Mouse (Mus musculus): ENCODE measurements around the gene Wfikkn1.

Wfikkn1 gene

DNA sequence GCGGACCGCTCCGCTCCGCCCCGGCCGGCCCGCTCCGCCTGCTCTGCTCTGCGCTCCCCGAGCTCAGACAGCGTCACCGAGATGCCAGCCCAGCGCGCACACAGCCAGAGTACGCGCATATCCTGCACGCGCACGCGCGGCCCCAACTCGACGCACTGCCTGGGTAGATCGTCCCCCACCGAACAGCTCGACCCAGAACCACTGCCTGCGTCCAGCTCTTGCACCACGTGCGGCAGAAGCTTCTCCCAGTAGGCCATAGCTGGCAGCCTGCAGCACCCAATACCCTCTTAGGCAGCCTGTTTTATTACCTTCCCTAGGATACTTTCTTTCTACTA is 43.6 kb downstream of the Wfikkn1 start, which contains the start of gene Rhbdl1:
Rhbdl1 (minus strand) TSS at position 220 of the 335 bp plus-strand sequence.
- peak in 1 of 2 experiments; percentile 79 for DNase-seq (ENCODE audit: low spot score in 2 of 2)

DNA sequence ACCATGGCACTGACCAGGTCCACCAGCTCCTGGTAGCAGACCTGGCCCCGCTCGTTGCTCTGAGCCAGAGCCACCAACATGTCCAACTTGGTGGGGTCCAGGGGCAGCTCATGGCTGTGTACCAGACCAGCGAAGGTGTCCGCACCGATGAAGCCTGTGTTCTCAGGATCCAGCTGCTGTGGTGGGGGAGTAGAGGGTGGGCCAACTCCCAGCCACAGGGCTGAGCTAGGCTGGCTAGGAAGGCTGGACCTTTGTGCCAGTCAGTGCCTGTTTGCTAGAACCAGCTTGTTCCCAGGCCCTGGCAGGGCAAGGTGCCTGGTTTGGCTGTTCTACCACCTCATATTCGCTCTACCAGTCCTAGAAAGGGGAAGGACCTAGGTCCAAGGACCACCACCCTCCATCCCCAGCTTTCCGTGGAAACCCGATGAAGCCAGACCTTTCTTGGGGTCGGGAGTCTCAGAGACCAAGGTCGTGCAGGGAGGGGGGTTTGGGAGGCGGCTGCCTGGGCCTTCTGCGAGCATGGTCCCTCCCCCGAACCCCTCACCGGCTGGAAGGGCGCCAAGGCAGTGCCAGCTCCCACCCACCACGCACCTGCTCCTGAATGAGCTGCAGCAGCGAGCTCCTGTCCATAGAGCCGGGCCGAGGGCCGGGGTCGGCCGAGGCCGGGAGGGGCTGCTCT is 44.1 kb downstream of the Wfikkn1 start:
- DNase-seq (ENCODE audit: low spot score in 2 of 2) = peak in 1 of 2 experiments; percentile 62

DNA sequence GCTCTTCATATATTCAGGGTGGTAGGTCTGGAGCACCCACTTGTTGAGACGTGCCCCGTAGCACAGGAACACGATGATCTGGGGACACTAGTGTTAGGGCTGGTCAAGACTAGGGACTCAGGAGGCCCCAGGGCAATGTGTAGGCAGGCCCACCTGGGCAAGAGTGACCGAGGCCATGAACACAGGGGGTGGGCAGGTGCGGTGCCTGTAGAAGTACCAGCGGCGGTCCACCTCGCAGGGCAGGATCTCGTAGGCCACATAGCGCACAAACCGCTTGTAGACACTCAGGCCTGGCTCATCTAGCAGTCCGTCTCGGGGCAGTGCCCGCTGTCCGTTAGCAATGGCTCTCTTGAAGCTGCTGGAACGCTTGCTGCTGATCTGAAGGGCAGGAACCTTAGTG is 44.8 kb downstream of the Wfikkn1 start:
- DNase-seq (ENCODE audit: low spot score in 2 of 2) = no peak

DNA sequence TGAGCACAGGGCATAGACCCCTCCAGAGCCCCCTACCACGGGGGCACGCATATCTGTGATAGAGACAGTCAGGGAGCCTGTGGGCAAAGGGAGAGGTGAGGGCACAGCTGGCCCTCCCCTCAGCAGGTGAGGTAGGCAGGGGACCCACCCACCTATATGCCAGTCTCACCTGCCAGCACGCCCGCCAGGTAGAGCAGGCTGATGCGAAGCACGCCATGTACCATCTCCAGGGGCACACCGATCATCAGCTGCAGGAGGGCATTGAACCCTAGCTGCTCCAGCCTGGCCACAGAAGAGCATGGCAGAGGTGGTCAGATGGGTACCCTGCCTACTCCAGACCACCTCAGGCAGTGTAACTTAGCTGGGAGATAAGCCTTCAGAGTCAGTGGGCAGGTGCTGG is 45.4 kb downstream of the Wfikkn1 start:
- DNase-seq (ENCODE audit: low spot score in 2 of 2) = no peak

DNA sequence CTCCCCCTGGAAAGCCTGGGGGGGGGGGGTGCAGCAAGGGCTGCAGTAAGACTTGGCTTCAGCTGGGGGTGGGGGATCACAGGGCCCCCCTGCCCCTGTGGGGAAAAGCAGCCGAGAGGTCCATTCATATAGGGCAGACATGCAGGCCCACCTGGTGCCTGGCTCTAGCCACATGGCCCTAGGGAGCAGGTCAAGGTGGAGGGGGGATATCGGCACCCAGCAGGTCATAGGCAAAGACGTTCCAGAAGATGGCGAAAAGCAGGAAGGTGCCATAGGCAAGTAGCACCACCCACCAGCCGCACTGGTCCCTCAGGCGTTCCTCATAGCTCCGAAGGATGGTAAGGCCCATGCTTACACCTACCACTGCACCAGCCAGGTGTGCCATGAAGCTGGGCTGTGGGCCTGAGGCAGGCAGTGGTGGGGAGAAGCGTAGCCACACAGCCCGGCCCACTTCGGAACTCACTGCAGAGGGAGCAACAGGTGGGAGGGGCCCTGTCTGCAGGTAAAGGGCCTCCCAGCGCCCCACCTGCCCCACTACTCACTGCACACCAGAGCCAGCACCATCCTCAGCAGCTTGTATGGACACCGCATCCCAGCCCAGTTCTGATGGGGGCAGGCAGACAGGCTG is 45.9 kb downstream of the Wfikkn1 start:
- DNase-seq (ENCODE audit: low spot score in 2 of 2) = no peak

DNA sequence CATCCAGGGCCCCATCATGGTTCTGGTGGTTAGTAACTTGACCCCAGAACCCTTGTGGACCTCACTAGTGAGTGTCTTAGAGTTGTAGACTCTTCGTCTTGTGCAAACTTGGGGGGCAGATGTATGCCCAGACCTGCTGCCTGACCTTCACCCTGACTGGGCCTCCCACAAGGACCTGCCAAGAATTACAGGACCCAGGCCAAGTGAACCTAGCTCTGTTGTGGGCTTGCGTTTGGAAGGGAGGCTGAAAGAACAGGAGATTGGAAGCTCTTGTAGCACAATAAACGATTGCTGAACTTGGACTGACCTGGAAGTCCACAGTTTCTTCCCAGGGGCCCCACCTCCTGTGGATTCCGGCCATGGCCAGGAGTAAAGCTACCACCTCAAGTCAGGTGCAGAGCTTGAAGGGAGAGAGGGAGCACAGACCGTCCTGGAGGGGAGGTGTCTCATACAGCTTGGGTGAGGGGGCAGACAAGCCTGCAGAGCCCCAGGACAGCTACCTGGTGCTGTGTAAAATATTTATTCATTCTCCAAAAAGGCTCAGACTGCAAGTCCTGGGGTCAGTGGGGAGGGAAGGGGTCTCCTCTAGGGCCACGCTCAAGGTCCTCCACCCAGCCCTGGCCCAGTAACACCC is 46.6 kb downstream of the Wfikkn1 start:
- DNase-seq (ENCODE audit: low spot score in 2 of 2) = no peak

DNA sequence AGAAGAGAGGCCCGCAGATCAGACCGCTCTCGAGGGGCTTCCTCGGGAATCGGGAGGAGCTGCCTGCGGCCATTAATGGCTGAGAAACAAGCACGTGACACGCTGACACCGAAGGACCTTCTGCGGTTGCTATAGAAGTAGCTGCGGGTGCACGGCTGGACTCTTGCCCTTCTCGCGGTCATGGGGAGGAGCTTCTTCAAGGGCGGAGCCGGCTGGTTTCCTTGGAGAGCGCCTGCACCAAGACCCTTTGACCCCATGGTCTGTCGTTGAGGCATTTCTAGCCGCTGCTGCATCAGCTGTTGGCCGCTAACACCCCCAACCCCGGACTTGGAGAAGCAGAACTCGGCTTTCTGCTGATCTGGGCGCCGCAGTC is 47.4 kb downstream of the Wfikkn1 start, which contains the start of gene Stub1:
Stub1 (minus strand) TSS at position 114 of the 373 bp plus-strand sequence.
- DNase-seq (ENCODE audit: low spot score in 2 of 2) = peak; percentile 83 to 93

DNA sequence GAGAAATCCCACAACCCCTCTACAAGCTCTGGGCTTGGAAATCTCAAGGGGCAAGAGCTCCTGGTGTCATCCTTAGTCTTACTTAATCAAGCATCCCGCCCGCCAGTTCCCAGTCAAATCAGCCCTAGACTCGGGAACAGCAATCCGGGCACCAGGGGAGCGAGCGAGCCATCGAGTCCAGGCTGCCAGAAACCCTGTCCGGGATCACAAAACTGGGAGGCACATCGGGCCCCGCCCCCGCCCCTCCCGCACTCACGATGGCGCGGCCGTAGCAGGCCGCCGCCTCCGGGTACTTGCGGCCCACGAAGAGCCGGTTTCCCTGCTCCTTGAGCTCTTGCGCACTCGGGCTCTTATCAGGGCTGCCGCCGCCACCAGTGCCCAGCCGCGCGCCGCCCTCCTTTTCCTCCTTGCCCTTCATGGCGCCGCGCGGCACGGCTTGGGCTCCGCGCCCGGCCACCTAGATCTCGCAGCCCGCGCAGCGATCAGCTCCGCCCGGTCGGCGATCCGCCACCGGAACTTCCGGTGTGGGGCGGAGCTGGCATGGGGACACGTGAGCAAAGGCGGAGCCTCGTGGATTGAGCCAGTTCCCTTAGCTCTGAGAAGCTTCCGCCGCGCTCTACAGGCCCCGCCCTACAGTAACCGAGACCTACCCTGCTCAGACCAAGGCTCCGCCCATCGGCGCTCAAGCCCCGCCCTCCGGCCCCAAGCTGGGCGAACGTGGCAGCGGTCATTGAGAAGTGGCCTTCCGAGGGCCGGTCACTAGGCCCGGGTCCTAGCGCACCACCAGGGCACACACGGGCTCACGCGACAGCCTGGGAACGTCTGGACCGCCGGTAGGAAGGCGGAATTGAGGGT is 48.0 kb downstream of the Wfikkn1 start:
- peak; percentile 99 for DNase-seq (ENCODE audit: low spot score in 2 of 2)

DNA sequence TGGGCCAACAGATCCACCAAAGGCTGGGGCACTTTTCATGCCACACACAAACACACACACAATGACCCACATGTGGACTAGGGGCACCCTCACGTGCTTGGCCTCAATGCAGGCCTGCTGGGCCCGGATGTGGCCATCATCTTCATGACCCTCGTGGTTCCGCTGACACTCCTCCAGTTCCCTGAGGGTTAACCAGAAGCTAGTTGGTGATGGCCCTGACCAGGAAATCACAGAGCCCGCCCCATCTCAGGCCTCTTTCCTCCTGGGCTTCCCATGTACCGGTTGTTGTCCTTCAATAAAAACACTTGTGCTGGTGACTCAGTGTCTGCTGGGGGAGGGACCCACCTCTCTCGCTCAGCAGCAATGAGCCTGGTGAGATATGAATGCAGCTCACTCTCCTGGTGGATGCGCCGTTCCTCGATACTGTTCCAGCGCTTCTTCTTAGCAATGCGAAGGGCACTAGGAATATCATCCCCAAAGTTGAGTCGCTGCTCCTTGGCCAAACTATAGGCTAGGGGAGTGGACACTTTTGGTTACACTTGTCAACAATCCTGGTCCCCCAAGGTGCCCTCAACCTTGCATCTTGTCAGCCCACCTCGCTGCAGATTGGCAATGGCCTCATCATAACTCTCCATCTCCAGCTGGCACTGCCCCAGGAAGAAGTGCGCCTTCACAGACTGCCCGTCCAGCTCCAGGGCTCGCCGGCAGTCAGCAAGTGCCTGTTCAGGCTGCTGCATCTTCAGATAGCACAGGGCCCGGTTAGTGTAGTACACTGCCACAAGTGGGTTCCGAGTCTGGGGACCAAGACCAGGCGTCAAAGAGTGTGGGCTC is 49.0 kb downstream of the Wfikkn1 start:
- no peak for DNase-seq (ENCODE audit: low spot score in 2 of 2)

DNA sequence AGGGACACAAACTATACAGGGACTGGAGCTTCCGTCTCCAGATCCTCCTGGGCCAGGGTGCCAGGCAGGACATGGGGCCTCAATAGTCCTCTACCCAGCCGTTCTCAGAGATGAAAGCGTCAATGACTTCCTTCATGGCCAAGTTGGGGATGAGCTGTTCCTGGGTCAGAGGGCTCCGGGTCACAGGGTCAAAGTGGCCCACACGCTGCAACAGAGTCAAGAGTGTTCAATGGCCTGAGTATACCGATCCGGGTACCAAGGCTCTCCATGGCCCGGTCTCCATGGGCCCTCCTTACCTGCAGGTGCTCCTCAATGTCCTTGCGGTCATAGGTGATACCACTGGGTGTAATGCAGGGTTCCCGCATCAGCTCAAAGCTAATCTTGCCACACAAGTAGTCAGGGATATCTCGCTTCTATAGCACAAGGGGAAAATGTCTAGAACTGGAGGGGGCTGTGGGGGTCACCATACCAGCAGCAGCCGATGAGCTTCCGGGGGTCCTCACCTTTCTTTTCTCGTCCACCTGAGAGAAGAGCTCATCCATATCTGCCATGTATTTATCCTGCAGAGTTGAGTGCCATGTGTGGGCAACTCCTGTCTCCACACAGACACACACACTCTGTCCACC is 49.7 kb downstream of the Wfikkn1 start:
- DNase-seq (ENCODE audit: low spot score in 2 of 2) = no peak

DNA sequence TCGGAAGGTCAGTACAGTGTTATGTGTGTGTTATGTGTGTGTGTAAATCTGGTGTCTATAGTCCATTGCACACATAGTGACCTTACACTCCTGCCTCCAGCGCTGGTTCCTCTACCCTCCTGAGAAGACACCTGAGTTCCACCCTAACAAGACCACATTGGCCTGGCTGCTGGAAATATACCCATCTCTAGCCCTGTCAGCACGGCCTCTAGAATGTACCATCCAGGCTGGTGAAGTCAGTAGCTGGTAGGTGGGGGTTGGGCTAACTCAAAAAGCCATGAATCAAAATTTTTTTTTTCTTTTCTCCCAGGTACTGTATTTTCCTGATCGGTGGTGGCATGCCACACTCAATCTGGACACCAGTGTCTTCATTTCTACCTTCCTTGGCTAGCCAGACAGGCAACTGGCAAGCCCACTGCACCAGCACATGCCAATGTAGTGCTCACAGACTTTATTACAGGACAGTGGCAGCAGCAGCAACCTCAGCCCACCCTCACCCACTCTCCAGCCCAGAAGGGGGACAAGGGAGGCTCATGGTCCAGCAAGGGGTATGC is 50.4 kb downstream of the Wfikkn1 start:
- no peak for DNase-seq (ENCODE audit: low spot score in 2 of 2)

DNA sequence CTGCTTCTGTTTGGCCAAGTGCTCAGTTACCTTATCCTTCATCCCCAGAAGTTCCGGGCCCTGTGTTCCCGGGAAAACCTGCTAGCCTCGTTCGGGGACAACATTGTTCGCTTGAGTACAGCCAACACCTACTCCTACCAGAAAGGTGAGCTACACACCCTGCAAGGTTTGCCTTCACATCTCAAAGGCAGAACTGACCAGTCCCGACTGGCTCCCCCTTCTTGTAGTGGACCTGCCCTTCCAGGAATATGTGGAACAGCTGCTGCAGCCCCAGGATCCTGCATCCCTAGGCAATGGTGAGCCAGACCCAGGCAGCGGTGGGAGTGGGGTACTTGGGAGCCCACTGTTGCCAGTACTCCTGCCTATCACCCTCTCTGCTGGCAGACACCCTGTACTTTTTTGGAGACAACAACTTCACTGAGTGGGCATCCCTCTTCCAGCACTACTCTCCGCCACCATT is 51.1 kb downstream of the Wfikkn1 start:
- no peak for DNase-seq (ENCODE audit: low spot score in 2 of 2)

DNA sequence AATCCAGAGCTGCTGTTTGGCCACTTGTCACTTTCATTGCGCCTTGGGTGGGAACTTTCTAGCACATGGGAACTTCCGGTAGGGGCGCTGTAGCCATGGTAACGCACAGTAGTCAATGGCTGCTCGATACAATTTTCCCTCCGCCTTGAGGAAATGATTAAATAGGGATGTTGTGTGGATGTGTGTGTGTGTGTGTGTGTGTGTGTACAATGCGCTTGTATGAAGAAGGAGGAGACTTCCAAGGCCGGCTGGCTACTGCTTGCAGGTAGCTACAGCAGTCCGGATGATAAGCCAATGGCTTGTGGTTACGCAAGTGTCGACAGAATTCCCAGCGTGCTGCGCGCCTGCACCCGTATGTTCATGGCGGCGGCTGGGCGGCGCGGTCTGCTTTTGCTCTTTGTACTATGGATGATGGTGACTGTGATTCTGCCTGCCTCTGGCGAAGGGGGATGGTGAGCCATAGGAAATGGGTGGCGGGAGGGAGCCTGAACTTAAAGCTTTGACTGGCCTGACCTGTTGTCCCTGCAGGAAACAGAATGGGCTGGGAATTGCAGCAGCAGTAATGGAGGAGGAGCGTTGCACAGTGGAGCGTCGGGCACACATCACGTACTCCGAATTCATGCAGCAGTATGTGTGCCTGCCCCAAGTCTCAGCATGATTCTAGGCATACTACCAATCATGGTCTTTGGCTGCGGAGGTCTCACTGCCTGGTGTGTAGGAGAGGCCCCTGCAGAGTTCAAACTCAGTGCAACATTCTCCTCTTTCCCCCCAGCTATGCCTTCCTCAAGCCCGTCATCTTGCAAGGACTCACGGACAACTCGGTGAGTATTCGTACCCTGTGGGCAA is 51.7 kb downstream of the Wfikkn1 start, which contains the start of gene Jmjd8:
Jmjd8 (plus strand) TSS at position 156 of the 846 bp plus-strand sequence.
- peak; percentile 69 to 76 for DNase-seq (ENCODE audit: low spot score in 2 of 2)

DNA sequence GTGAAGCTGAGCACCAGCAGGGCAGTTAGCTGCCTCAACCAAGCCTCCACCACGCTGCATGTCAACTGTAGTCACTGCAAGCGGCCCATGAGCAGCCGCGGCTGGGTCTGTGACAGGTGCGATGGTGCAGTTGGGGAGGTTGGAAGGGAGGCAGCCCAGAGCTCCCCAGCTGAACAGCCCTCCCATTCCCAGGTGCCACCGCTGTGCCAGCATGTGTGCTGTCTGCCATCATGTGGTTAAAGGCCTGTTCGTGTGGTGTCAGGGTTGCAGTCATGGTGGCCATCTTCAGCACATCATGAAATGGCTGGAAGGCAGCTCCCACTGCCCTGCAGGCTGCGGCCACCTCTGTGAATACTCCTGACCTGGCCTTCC is 52.4 kb downstream of the Wfikkn1 start:
- DNase-seq (ENCODE audit: low spot score in 2 of 2) = no peak

Data from urinary bladder, postnatal 36 days (tissue).